Mouse (Mus musculus): ENCODE data around the gene Atp6v1a.

DNA sequence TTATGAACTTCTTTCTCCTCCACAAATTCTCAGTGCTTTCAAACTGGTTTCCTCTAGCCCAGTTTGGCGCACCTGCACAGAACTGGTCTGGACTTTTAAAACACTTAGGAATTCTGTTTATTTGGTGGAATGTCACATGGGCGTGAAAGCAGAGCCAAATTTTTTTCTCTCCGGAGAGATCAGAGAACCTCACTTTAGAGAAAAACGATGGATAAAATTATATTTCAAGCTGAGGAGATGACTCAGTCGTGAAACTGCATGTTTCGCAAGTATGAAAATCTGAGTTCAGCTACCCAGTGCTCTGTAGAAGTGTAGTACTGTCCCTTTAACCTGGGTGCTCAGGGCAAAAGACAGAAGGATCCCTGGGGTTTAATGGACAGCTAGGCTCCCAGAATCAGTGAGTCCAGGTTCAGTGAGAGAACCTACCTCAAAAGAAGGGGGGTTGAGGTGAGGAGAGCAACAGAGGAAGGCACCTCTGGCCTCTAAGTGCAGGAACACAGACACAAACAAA lies 2.9 kb downstream of the Atp6v1a start:
- TF ChIP-seq CTCF (IDR thresholded peaks at IDR 0.05; ENCODE audit: borderline replicate concordance, control insufficient read depth, extremely low read depth, insufficient read depth, low read length, poor library complexity) (no peak), POLR2A (IDR thresholded peaks at IDR 0.05; ENCODE audit: control insufficient read depth, extremely low read depth, insufficient read depth, low read length, poor library complexity) (no peak)

Measured in thymus, adult 2 months (tissue).